Mouse (Mus musculus) hindbrain, embryonic 13.5 days (tissue): ENCODE data around the gene Nrd1. TPM values are rescaled to one million over a fixed set of nuclear protein-coding genes. Genes with fewer than 3 reads are reported as not detected.

Experiments
- ATAC-seq: fragments of 200-750 bp; cut with Nextera tagmentation; 2 replicates; pipeline ENCODE4 v1.8.0; 2017; ENCODE audit warnings: moderate TSS enrichment; ENCODE audit not compliant: low FRiP score
- H3K27ac ChIP-seq: fragments of 300-500 bp; sonication (generic); 2 replicates; pipeline ENCODE4 v1.5.1; 2015; ENCODE audit warnings: inconsistent platforms, mild to moderate bottlenecking, moderate library complexity
- H3K27me3 ChIP-seq: fragments of 300-500 bp; sonication (generic); 2 replicates; pipeline ENCODE4 v1.6.1; 2015; ENCODE audit warnings: mild to moderate bottlenecking, inconsistent platforms
- H3K36me3 ChIP-seq: fragments of 300-500 bp; sonication (generic); 2 replicates; pipeline ENCODE4 v1.6.1; 2015; ENCODE audit warnings: mild to moderate bottlenecking, inconsistent platforms
- H3K4me1 ChIP-seq: fragments of 300-500 bp; sonication (generic); replicated peaks from 2 replicates; pipeline ENCODE4 v1.6.1; 2015; ENCODE audit warnings: inconsistent platforms
- H3K4me2 ChIP-seq: fragments of 300-500 bp; sonication (generic); 2 replicates; pipeline ENCODE4 v1.6.1; 2015; ENCODE audit warnings: inconsistent platforms, mild to moderate bottlenecking, moderate library complexity
- H3K4me3 ChIP-seq: fragments of 300-500 bp; sonication (generic); 2 replicates; pipeline ENCODE4 v1.5.1; 2015; ENCODE audit warnings: mild to moderate bottlenecking, inconsistent platforms
- H3K9ac ChIP-seq: fragments of 300-500 bp; sonication (generic); 2 replicates; pipeline ENCODE4 v1.6.1; 2015; ENCODE audit warnings: mild to moderate bottlenecking, inconsistent platforms
- H3K9me3 ChIP-seq: fragments of 300-500 bp; sonication (generic); 2 replicates; pipeline ENCODE4 v1.6.1; 2016; ENCODE audit warnings: inconsistent platforms
- WGBS: fragments of 180-500 bp; shearing (Covaris S2); methylation state at CpG from one replicate; pipeline ENCODE4 v1.1.7; 2015; 5-methylcytosine and 5-hydroxymethylcytosine counted together
- microRNA counts: library from miRNA; unstranded; fragments of <30 nt; microRNA quantifications from one replicate; lab custom pipeline; 2016
- microRNA-seq: library from miRNA; unstranded; fragments of <30 nt; microRNA quantifications from one replicate; pipeline ENCODE4, GENCODE M21; 2016
- polyA plus RNA-seq: library from polyadenylated mRNA; unstranded; fragments of >200 nt; fragmentation: Nextera tagmentation; extraction: Ambion mirVana; gene quantifications from 2 replicates; pipeline ENCODE4 v1.2.1, GENCODE M21; 2015

Gene Nrd1
- polyA plus RNA-seq, 1 experiment from 2014 or later: 78.7 TPM

DNA sequence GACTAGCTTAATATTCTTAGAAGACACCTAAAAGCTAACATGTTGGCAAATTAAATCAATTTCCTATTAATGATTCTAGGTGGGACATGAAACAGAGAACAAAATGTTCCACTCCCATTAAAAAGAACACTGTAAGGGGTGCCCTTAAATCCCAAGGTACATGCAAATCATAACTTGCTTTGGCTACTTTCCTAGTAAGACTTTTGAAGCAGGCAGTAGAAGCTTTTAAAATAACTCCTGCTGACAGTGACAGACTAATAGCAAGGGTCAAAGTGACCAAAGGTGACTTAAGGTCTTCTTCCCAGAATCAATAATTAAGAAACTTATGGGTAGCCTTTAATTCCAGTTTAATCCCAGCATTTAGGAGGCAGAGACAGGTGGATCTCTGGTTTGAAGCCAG, 106.1 kb downstream of the Nrd1 start:
- no peak for ATAC-seq
- no peak overlapping the region for H3K4me3 ChIP-seq

GRCm38 (mm10) chr4:109109012-109109411, 108.6 kb downstream of the Nrd1 start:
- no peaks in the 10 kb centered on the region for H3K27me3 ChIP-seq
- ATAC-seq: no peak
- no peaks in the 10 kb centered on the region for H3K9me3 ChIP-seq
- no peak overlapping the region for H3K9ac ChIP-seq
- peaks cover 6% of the 10 kb centered on the region for H3K4me1 ChIP-seq
- H3K36me3 ChIP-seq: no peaks in the 10 kb centered on the region
- 90% methylated on average over 6 of the region's 6 CpGs for WGBS
- no peak overlapping the region for H3K4me2 ChIP-seq
- no peak overlapping the region for H3K4me3 ChIP-seq
- H3K27ac ChIP-seq: no peak overlapping the region

More for the DNA sequence above, 106.1 kb downstream of the Nrd1 start:
- Histone ChIP-seq H3K27me3 (no peaks in the 10 kb centered on the region), H3K9me3 (no peaks in the 10 kb centered on the region), H3K4me2 (no peak overlapping the region), H3K36me3 (no peaks in the 10 kb centered on the region; the same call in 1 of the 2 replicates), H3K4me1 (no peaks in the 10 kb centered on the region), H3K9ac (no peak overlapping the region), H3K27ac (no peak overlapping the region)

DNA sequence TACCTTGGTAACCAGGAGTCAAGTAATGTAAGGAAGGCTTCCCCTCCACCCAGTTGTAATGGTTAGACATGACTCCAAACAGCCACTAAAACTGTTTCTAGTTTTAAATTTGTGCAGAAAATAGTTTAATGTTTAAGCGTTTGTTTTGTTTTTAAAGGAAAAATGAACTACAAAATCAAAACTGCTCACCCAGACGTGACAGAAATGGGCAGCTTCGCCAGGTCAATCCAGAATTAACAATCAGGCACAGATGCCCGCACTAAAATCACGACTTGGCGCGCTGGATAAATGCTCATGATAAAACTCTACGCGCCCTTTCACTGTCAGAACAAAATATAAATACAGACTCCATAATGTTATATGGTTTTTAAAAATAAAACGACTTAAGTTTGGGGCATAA, 109.2 kb downstream of the Nrd1 start:
- H3K27ac ChIP-seq: no peak overlapping the region
- no peak for ATAC-seq
- H3K27me3 ChIP-seq: no peaks in the 10 kb centered on the region
- no peaks in the 10 kb centered on the region for H3K36me3 ChIP-seq
- H3K4me1 ChIP-seq: peaks cover 6% of the 10 kb centered on the region
- no peak overlapping the region for H3K9ac ChIP-seq
- H3K4me3 ChIP-seq: no peak overlapping the region
- no peak overlapping the region for H3K4me2 ChIP-seq
- H3K9me3 ChIP-seq: no peaks in the 10 kb centered on the region
- 93% methylated on average over 10 of the region's 10 CpGs for WGBS

DNA sequence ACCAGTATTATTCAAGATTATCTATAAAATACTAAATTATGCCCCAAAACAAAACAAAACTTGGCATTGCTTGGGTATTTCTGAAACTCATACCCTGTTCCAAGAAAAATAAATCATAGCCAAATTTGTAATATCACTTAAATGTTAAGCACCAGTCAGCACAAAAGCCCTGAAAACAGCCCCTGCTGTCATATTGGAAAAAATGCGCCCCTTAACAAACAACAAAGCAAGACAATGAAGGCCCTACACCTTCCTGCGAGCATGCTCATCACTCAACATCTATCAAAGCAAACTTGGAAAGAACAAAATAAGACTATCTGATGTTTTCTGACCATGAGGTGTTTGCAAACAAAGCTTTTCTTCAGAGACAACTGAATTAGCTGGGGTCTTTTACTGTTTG, 110.5 kb downstream of the Nrd1 start:
- Histone ChIP-seq H3K27me3 (no peaks in the 10 kb centered on the region), H3K4me2 (no peak overlapping the region), H3K27ac (no peak overlapping the region), H3K9me3 (no peaks in the 10 kb centered on the region), H3K4me1 (peaks cover 6% of the 10 kb centered on the region), H3K4me3 (no peak overlapping the region), H3K36me3 (no peaks in the 10 kb centered on the region), H3K9ac (no peak overlapping the region)
- 90% methylated on average over 2 of the region's 2 CpGs for WGBS
- ATAC-seq: no peak

MicroRNAs encoded within 50 kb of the gene (microRNA counts, 519-probe panel; counts per million panel counts)
- microRNA mmu-miR-761 (lab: Ali Mortazavi, UCI): 51.3 counts per million

Small RNA genes within 50 kb of the gene (microRNA-seq; reads per million reads assigned to microRNA genes)
- gene Mir761: not detected

Other genes with a start within 250 kb of the Nrd1 start
- 6.9 and 7.1 TPM in 2 replicates for gene Zfyve9, start 219.9 kb upstream of the Nrd1 start, polyA plus RNA-seq
- gene Btf3l4, start 167.0 kb upstream of the Nrd1 start, polyA plus RNA-seq: 218 and 222 TPM in 2 replicates
- gene Txndc12, start 166.1 kb upstream of the Nrd1 start, polyA plus RNA-seq: 75.1 and 79.5 TPM in 2 replicates
- 28.3 and 31.3 TPM in 2 replicates for gene Kti12, start 152.9 kb upstream of the Nrd1 start, polyA plus RNA-seq
- gene A730015C16Rik, start 152.0 kb upstream of the Nrd1 start, polyA plus RNA-seq: 1.5 and 1.7 TPM in 2 replicates
- 104 and 108 TPM in 2 replicates for gene Rab3b, start 121.6 kb upstream of the Nrd1 start, polyA plus RNA-seq
- gene Osbpl9, start 201.6 kb downstream of the Nrd1 start, polyA plus RNA-seq: 90.1 and 92.1 TPM in 2 replicates
- 2.1 and 2.2 TPM in 2 replicates for gene Calr4, start 233.8 kb downstream of the Nrd1 start, polyA plus RNA-seq